Mouse (Mus musculus) lung, postnatal 36 days (tissue): ENCODE data around the gene Wfdc15b.

Source experiments
- DNase-seq: peaks from one replicate; pipeline ENCODE4 v3.0.0; 2022; ENCODE audit warnings: mixed read lengths

Wfdc15b gene

GRCm38 (mm10) chr2:164177831-164178230 is 43.6 kb downstream of the Wfdc15b start:
- DNase-seq = no peak

DNA sequence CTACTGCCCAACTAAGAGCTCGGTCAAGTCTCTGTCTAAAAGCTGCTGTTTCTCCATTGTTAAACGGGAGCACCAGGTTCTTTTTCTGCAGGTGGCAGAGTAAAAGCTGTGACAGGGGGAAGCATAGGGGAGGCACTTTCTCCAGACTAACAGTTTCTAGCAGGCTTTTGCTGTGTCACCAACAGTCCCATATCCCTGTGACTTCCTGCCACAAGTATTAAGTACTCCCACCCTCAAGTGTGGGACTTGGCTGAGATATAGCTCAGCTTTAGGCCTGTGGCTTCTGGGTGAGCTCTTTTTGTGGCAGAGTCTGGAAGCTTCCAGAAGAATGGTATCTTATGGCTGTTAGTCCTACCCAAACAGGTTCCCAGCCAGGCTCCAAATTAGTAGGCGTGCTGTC is 45.6 kb downstream of the Wfdc15b start:
- no peak for DNase-seq

DNA sequence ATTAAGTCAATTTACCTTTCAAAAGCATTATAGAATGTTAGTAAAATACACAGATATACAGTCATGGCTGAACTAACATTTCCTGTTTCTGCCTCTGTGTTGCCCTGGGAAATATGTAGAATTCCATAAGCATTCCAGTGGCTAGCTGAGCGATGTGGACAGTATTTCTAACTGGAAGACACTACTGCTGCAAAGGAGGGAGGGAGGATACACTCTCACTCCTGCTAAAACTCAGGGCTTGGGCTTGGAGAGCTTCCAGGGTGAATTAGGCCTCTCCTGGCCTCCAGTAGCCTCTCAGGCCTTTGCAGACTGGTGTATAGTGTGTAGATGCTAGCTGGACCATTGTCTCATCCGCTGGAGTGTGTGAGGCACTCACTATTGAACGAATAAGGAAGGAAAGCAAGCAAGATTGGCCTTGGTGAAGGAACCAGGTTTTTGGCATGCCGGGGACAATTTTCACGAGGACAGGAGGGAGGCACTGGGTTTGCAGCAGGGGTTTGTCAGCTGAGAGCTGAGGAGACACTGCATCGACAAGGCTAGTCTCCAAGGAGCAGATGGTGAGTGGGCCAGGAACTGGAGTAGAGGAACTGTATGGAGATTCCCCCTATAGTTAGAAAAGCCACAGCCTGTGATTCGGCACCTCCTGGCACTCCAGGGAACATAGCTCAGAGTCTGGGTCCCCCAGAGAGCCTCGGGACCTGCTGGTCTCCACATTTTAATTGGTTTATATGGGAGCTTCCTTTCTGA is 46.6 kb downstream of the Wfdc15b start:
- DNase-seq = no peak

DNA sequence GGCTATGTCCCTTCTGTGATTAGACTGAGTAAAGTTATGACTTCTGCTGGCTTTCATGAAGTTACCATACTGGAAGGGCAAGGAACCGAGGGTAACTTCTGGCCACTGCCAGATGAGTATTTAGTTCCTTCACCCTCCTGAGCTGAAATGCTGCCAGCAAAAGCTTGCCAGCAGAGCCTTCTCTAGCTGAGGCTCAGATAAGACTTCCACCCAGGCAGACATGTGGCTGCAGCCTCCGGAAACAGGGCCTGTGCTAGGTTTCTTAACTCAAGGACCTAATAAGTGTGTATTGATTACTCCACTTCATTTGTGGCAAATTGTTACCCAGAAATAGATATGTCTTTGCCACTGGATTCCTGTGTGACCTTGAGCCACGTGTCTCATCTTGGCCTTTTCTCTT is 48.1 kb downstream of the Wfdc15b start:
- DNase-seq = no peak

DNA sequence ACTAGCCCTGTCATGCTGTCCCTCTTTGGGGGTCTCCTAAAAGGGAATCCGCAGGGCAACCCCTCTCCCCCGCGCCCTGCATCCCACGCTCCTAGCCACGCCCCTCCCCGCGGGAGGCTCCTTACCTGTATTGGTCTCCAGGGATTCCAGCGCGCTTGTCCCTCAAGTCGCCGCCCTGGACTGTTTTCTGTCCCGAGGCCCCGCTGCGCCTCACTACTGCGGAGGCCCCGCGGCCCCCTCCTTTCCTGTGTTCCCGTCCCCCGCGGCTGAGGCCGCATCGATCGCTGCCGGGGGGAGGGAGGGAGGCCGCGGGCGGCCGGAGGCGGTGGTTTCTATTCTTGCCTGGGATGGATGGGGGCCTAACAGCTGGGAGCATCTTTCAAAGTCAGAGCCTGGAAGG is 50.6 kb downstream of the Wfdc15b start, which contains the start of gene Kcns1:
TSS of gene Kcns1 (minus strand) at position 212 of the 400 bp plus-strand sequence.
- no peak for DNase-seq

DNA sequence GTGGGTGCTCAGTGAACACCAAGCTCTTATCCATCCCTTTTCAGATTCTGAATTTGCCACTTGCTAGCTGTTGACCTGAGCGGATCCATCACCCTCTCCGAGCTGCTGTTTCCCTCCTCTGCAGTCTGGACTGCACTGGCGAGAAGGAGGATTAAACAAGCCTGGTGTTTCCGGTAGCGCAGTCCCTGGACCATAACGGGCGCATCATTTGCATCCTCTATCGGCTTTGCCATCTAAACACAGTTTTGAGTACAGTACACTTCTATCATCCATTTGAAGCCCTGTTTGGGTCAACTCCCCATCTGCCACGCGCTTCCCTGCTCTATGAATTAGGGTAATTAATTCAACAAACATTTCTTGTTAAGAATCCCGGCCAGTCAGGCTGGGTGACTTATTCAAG is 51.1 kb downstream of the Wfdc15b start:
- no peak for DNase-seq

- DNase-seq = no peak
Observed at GRCm38 (mm10) chr2:164168571-164168946, 52.9 kb downstream of the Wfdc15b start.

DNA sequence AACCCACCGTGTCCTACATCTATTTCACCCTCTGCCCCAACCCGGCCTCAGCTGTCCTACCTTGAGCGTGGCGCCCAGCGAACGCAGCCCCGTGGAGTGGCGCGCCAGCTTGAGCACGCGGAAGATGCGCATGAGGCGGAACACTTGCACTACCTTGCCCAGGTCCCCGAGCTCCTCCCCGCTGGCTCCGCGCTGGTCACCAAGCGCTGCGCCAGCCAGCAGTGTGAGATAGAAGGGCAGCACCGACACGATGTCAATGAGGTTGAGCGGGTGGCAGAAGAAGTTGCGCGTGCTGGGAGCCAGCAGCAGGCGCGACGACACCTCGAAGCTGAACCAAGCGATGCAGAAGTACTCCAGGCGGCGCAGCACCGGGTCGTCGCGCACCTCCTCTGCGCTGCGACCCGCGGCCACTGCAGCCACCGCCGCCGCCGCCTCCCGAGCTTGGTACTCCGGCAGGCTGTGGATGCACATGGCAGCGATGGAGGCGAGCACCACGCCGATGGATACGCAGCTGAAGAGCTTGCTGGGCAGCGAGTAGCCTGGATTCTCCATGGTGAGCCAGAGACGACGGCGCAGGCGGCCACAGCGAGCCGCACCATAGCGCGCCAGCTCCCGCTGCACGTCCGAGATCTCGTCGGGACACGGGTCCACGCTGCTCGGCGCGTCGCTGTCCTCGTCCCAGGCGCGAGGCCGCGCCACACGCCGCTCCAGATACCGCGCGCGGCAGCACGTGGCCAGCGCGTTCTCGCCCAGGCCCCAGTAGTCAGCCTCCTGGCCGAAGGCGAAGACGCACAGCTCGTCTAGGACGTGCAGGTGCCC is 53.5 kb downstream of the Wfdc15b start:
- no peak for DNase-seq

DNA sequence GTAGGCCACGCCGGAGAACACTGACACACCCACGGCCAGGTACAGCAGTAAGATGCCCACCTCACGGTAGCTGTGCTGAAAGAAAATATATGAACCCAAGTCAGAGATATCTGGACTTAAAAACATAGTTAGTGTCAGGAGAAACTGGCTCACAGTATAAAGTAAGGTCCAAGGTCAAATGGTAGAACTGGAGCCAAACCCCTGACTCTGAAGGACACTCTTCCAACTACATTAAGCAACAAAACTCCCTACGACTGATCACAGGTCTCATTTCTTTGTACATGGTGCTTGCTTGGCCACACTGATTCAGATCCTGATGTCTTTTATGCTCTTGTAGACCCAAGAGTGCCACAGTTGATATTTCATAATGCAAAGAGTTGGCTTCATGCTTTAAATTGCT is 56.5 kb downstream of the Wfdc15b start:
- no peak for DNase-seq
